Mouse (Mus musculus) gastrocnemius, postnatal 36 days (tissue): ENCODE measurements around the gene Etv3. TPM values are rescaled to one million over a fixed set of nuclear protein-coding genes. Genes with fewer than 3 reads are reported as not detected.
"Not testable (repeated sequence)": the region's sequence is repeated elsewhere in the genome, so short reads cannot be mapped to it uniquely, and the experiment has no call there.

Source experiments
- DNase-seq, 2 experiments: peaks; one replicate each; pipeline ENCODE4 v3.0.0; 2022
- intact Hi-C: fragments of 180-260 bp; cut with DNase I; formaldehyde crosslinking; loops from one replicate; pipeline ENCODE4 v1.15.1; 2025
- total RNA-seq, 2 experiments: library from RNA; stranded (reverse); gene quantifications; 2 replicates each; pipeline ENCODE4 v1.2.3; 2021

Etv3 gene
- total RNA-seq, 2 experiments from 2014 or later, result 8.1 to 9.5 TPM

DNA sequence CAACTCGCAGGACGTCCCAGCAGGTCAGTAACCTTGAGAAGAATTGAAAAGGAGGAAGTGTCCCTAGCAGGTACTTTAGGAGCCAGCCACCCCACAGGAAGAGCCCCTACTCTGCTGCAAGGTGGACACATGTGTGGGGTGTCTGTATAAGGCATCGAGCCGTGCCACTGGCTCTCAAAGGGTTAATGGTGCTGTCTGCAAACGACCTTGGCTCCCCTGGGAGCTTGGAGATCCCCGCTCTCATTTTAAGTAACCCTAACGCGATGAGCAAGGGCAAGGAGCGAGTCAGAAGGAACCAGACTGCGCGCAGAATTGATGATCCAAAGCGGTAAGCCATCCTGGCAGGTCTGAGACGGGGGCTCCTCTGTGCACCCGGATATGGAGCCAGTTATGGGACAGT, 24.7 kb downstream of the Etv3 start:
- intact Hi-C loops, result no loop called here
- no peak for DNase-seq

DNA sequence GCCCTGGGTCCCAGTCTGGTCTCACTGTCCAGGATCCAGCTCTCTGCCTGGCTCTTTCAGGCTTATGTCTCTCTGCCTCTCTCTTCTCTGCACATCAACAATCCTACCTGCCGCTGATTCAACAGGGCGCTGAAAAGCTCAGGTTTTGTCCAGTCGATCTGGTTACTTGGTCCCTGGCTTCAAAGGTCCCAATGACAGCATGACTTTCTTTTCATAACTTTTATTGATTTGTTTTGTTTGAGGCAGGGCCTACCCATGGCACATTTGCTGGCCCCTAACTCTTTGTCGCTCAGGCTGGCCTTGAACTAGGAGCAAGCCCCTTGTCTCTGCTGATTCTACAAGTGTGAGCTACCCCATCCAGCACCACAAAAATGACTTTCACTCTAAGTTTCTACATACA, 27.1 kb downstream of the Etv3 start:
- DNase-seq, result no peak
- intact Hi-C loops, result loop anchor here (2.0 kb wide), 1 partner anchor 42 kb away; no protein-coding TSS in a partner anchor

DNA sequence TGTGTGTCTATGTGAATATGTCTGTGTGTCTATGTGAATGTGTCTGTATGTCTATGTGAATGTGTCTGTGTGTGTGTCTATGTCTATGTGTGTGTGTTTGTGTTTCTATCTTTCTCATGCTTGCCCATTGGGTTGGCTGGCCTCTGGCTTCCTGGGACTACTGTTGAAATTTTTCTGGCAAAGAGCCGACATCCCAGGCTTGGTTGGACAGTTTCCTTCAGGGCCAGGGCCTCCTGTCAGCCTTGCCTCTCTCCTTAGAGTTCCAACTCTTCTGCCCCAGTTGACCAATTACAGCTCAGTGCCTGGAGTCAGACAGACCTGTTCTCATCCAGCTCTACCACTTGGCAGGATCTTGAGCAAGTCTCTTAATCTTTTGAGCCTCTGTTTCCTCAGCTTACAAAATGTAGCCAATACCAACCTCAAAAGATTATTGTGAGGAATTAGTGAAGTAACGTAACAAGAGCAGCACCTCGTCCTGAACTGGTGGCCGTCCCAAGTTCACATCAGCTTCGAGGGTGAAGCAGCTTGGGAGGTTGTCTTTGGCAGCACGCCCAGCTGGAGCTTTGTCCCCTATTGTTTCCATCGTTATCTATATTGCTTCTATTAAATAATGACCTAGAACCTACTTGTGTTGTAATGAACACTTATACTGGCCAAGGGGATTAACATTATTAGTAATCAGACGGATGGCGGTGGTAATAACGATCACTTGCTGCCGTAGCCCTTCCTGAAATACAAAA, 28.2 kb downstream of the Etv3 start:
- DNase-seq, result no peak
- intact Hi-C loops, result loop anchor here (2.0 kb wide), 1 partner anchor 43 kb away; no protein-coding TSS in a partner anchor

GRCm38 (mm10) chr3:87554859-87555258, 29.7 kb downstream of the Etv3 start:
- intact Hi-C loops, result not testable (repeated sequence)

GRCm38 (mm10) chr3:87556109-87556531, 30.9 kb downstream of the Etv3 start:
- DNase-seq, result no peak
- intact Hi-C loops, result no loop called here

More at GRCm38 (mm10) chr3:87554859-87555258, 29.7 kb downstream of the Etv3 start:
- DNase-seq, result not testable (repeated sequence)

DNA sequence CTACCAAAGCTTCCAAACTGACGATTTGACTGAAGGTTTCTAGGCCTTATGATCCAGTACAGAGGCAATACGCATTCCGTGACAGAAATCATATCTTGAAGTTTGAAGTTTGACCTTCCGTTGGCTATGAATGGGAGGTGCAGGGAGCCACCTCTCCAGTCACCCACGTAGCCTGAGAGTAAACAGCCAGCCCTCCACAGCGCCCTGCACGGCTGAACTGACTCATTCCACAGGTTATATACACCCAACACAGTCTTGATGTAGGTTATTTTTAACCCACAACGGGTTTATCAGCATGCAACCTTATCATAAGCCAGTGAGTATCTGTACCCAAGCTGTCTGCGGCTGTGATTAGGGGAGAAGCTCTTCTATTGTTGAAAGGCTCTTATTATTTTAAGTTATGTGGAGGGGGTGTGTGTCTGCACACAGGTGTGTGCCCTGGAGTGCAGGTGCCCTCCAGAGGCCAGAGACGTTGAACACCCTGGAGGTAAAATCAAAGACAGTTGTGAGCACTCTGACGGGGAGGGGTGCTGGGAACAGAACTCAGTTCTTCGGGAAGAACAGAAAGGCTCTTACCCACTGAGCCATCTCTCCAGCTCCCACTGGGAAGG, 31.6 kb downstream of the Etv3 start:
- intact Hi-C loops, result no loop called here

DNA sequence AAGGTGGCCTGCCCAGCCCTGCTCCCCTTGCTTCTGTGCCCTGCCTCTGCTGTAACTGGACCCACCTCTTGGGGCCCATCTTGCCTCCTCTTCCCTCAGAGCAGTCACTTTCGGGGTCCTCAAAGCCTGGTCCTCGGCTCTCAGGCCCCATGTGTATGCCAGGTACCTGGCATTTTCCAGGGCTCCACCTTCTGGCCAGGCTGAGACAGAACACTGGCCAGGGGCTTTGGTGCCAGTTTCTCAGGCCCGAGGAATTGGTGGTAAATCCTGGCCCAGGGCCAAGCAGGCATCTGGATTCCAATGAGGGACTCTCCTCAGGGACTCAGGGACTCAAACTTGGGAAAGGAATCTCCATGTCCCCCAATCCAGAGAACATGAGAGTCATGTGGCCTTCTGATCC, 34.9 kb downstream of the Etv3 start:
- DNase-seq, result no peak
- intact Hi-C loops, result loop anchor here (5.0 kb wide), 1 partner anchor 148 kb away; no protein-coding TSS in a partner anchor

More for the DNA sequence above, 31.6 kb downstream of the Etv3 start:
- DNase-seq, result no peak

- intact Hi-C loops, result loop anchor here (1.0 to 5.0 kb wide), 2 partner anchors 53 to 149 kb away; no protein-coding TSS in a partner anchor
- DNase-seq, result peak in 1 of 2 experiments; percentile 9
These were observed 36.2 kb downstream of the Etv3 start for GRCm38 (mm10) chr3:87561434-87561833.

- intact Hi-C loops, result loop anchor here (5.0 kb wide), 1 partner anchor 150 kb away; no protein-coding TSS in a partner anchor
- DNase-seq, result peak; percentile 78 to 83
These were observed 37.2 kb downstream of the Etv3 start for GRCm38 (mm10) chr3:87562370-87562769.

- intact Hi-C loops, result loop anchor here (5.0 kb wide), 1 partner anchor 151 kb away; no protein-coding TSS in a partner anchor
- DNase-seq, result no peak
These were observed 38.3 kb downstream of the Etv3 start for GRCm38 (mm10) chr3:87563466-87563865.

DNA sequence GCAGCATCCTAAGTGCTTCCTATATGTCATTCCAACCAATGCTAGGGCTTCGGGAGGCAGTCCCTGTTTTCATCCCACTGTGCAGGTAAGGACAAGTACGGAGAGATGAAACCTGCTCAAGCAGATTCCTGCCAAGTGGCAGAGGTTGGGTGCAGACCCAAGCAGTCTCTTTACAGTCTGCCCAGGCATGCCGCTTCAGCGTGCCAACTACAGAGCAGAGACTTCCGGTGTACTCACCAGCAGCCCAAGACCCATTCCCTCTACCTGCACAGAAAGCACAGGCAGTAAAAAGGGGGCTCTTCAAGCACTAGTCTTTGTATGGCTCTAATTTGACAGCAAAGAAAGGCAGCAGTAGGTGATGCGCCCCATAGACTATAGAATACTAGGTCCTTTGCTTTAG, 40.4 kb downstream of the Etv3 start:
- intact Hi-C loops, result no loop called here
- DNase-seq, result no peak

DNA sequence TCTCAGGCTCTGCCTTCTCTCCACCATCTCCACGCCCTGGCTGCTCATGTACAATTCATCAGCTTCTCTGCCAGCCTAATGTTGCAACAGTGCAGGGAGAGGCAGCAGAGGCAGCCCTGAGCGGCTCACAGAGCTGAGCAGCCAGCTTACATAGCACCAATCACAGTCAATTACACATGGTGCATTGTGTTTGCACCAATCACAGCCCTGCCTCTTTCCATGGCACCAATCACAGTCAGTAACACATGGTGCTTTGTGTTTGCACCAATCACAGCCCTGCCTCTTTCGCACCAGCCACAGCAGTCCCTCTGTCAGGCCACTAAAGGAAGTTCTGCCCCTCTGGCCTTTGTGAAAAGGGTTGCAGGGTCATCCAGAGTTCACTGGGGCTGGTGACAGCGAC, 40.9 kb downstream of the Etv3 start:
- intact Hi-C loops, result no loop called here
- peak; percentile 45 to 64 for DNase-seq

- intact Hi-C loops, result no loop called here
These were observed 42.3 kb downstream of the Etv3 start for GRCm38 (mm10) chr3:87567497-87567896.

GRCm38 (mm10) chr3:87568681-87569080, 43.5 kb downstream of the Etv3 start:
- intact Hi-C loops, result no loop called here
- DNase-seq, result no peak

More at GRCm38 (mm10) chr3:87567497-87567896, 42.3 kb downstream of the Etv3 start:
- no peak for DNase-seq

DNA sequence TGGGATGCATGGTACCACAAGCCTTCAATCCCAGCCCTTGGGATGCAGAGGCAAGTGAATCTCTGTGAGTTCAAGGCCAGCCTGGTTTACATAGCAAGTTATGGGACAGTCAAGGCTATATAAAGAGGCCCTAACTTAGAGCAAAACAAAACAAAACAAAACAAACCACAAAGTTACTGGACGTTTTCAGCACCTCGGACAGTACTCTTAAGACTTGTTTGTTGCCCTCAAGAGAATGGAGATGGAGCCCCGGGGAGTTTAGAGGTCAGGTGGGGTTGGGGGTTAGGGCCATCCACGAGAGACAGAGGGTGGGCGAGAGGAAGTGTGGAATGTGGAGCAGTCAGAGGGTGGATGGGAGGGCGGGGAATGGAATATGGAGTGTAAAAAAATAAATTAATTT, 50.6 kb downstream of the Etv3 start:
- DNase-seq, result no peak
- intact Hi-C loops, result no loop called here

- DNase-seq, result no peak
- intact Hi-C loops, result no loop called here
These were observed 57.1 kb downstream of the Etv3 start for GRCm38 (mm10) chr3:87582259-87582658.

Other genes starting within 250 kb of the Etv3 start
- gene Cd5l, start 167.5 kb upstream of the Etv3 start, total RNA-seq, result not detected
- not detected for gene Fcrl1, start 149.0 kb upstream of the Etv3 start, total RNA-seq
- not detected for gene Fcrl5, start 89.6 kb upstream of the Etv3 start, total RNA-seq
- 10 to 100 TPM; 16.5 to 16.9 TPM for gene Arhgef11, start 92.2 kb downstream of the Etv3 start, total RNA-seq
- under 1 TPM; 0.20 to 0.49 TPM for gene Lrrc71, start 223.2 kb downstream of the Etv3 start, total RNA-seq